Mouse (Mus musculus): ENCODE measurements around the gene Tmem63b. TPM values are rescaled to one million over a fixed set of nuclear protein-coding genes. Genes with fewer than 3 reads are reported as not detected.

Tmem63b gene
- 10 to 100 TPM in 1 of 2 experiments, 1 to 10 TPM in 1; 9.2 to 13.5 TPM for polyA plus RNA-seq (2017; shearing (Covaris generic))

GRCm38 (mm10) chr17:45686716-45687115 lies at the start of gene Tmem63b:
Tmem63b (minus strand) TSS chr17:45686905.

GRCm38 (mm10) chr17:45733735-45734301 lies 47.1 kb upstream of the Tmem63b start, which contains the start of gene 1600014C23Rik:
1600014C23Rik (minus strand) TSS chr17:45733844.

GRCm38 (mm10) chr17:45686093-45686619 lies 549 bp downstream of the Tmem63b start, which contains the start of gene Mrpl14:
Mrpl14 (plus strand) TSS chr17:45686322.

GRCm38 (mm10) chr17:45659225-45659624 lies 27.5 kb downstream of the Tmem63b start, which contains the start of gene Capn11:
Capn11 (minus strand) TSS chr17:45659325.

Other genes with a start within 250 kb of the Tmem63b start
- gene Spats1, start 211.5 kb downstream of the Tmem63b start, polyA plus RNA-seq (2017; shearing (Covaris generic)) = 1 to 10 TPM in 1 of 2 experiments, under 1 TPM in 1; 0.81 to 3.0 TPM
- gene Aars2, start 180.1 kb downstream of the Tmem63b start, polyA plus RNA-seq (2017; shearing (Covaris generic)) = 10 to 100 TPM; 10.9 to 19.2 TPM
- gene Tcte1, start 163.5 kb downstream of the Tmem63b start, polyA plus RNA-seq (2017; shearing (Covaris generic)) = under 1 TPM in 1 of 2 experiments, not detected in 1; 0.15 TPM
- gene Tmem151b, start 137.2 kb downstream of the Tmem63b start, polyA plus RNA-seq (2017; shearing (Covaris generic)) = under 1 TPM in 1 of 2 experiments, not detected in 1; 0.95 TPM
- gene Nfkbie, start 131.2 kb downstream of the Tmem63b start, polyA plus RNA-seq (2017; shearing (Covaris generic)) = 10 to 100 TPM; 60.9 to 66.6 TPM
- gene Slc35b2, start 123.0 kb downstream of the Tmem63b start, polyA plus RNA-seq (2017; shearing (Covaris generic)) = 10 to 100 TPM; 60.0 to 69.0 TPM
- gene Hsp90ab1, start 113.6 kb downstream of the Tmem63b start, polyA plus RNA-seq (2017; shearing (Covaris generic)) = 1,000 to 10,000 TPM in 1 of 2 experiments, 100 to 1,000 TPM in 1; 784 to 1,058 TPM
- gene Slc29a1, start 87.3 kb downstream of the Tmem63b start, polyA plus RNA-seq (2017; shearing (Covaris generic)) = 100 to 1,000 TPM; 102 to 129 TPM
- gene Mymx, start 84.8 kb downstream of the Tmem63b start, polyA plus RNA-seq (2017; shearing (Covaris generic)) = not detected
- 1 to 10 TPM in 1 of 2 experiments, under 1 TPM in 1; 0.70 to 1.0 TPM for gene Capn11, start 27.6 kb downstream of the Tmem63b start, polyA plus RNA-seq (2017; shearing (Covaris generic))
- gene Mrpl14, start 583 bp downstream of the Tmem63b start, polyA plus RNA-seq (2017; shearing (Covaris generic)) = 10 to 100 TPM; 69.1 to 69.2 TPM
- gene 1600014C23Rik, start 46.9 kb upstream of the Tmem63b start, polyA plus RNA-seq (2017; shearing (Covaris generic)) = not detected